Mouse (Mus musculus): ENCODE data around the gene Itga6. TPM values are rescaled to one million over a fixed set of nuclear protein-coding genes. Genes with fewer than 3 reads are reported as not detected.

The Itga6 gene
- polyA plus RNA-seq, 1 experiment from 2014 or later = 27.7 TPM

DNA sequence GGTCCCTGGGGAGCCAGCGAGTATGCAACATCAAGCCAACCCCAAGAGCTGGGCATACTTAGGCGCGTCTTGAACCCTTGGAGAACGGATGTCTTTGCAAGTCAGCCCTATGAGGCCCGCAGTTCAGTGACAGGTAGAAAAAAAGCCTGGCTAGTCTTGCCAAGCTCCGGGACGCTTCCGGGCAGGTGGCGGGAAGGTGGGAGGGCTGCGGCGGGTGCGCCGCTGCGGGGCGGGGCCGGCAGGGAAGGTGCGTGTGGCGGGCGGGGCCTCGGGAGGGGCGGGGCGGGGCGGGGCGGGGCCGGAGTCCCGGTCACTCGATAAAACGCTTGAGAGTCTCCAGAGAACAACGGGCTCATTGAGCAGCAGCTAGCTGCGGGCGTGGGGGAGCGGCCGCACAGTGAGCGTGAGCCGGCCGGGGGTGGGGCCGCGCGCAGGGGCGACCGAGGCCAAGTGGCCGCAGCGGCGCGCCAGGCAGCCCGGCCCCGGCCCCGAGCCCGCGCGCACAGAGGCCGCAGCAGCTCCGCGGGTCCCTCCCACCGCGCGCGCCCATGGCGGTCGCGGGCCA, 41.3 kb downstream of the Itga6 start:
- Histone ChIP-seq H3K27me3 (replicated peaks; ENCODE audit: control insufficient read depth, insufficient read depth, low read length) (no peaks in the 10 kb centered on the region), H3K27ac (ENCODE audit: low read depth, low read length) (peak overlapping the region; percentile 74), H3K4me3 (ENCODE audit: low read depth, low read length) (peak overlapping the region; percentile 85), H3K4me1 (ENCODE audit: control insufficient read depth, insufficient read depth, low read length) (peaks cover 10% of the 10 kb centered on the region), H3K9ac (ENCODE audit: low read length) (peak overlapping the region; percentile 81), H3K36me3 (ENCODE audit: control insufficient read depth, insufficient read depth, low read length) (no peaks in the 10 kb centered on the region), H3K4me2 (ENCODE audit: low read length) (peak overlapping the region; percentile 93), H3K9me3 (replicated peaks; ENCODE audit: control insufficient read depth, low read length) (no peaks in the 10 kb centered on the region)
- DNase-seq (ENCODE audit: low spot score) = peak; percentile 76
- peak; percentile 90 for ATAC-seq
- WGBS = under 1% methylated on average over 33 of the region's 61 CpGs

DNA sequence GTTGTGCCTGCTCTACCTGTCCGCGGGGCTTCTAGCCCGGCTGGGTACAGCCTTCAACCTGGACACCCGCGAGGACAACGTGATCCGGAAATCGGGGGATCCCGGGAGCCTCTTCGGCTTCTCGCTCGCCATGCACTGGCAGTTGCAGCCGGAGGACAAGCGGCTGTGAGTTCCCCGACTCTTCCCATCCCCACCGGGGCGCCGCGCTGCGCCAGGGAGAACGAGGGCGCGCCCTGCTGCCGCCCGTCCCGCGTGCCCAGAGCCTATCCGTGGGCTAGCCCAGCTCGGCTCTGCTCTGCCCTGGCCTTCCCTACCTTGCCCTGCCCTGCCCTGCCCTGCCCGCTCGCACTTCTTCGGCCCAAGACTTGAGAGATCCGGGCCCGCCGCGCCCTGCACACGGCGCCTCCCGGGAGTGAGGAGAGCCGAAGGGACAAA, 41.8 kb downstream of the Itga6 start:
- ATAC-seq = peak; percentile 82
- H3K9ac ChIP-seq (ENCODE audit: low read length) = peak overlapping the region; percentile 81
- H3K36me3 ChIP-seq (ENCODE audit: control insufficient read depth, insufficient read depth, low read length) = no peaks in the 10 kb centered on the region
- WGBS = under 1% methylated on average over 38 of the region's 40 CpGs
- DNase-seq (ENCODE audit: low spot score) = peak; percentile 60
- H3K4me3 ChIP-seq (ENCODE audit: low read depth, low read length) = peak overlapping the region; percentile 85
- no peaks in the 10 kb centered on the region for H3K27me3 ChIP-seq (replicated peaks; ENCODE audit: control insufficient read depth, insufficient read depth, low read length)
- H3K27ac ChIP-seq (ENCODE audit: low read depth, low read length) = peak overlapping the region; percentile 74
- peaks cover 10% of the 10 kb centered on the region for H3K4me1 ChIP-seq (ENCODE audit: control insufficient read depth, insufficient read depth, low read length)
- H3K9me3 ChIP-seq (replicated peaks; ENCODE audit: control insufficient read depth, low read length) = no peaks in the 10 kb centered on the region
- peak overlapping the region; percentile 93 for H3K4me2 ChIP-seq (ENCODE audit: low read length)

DNA sequence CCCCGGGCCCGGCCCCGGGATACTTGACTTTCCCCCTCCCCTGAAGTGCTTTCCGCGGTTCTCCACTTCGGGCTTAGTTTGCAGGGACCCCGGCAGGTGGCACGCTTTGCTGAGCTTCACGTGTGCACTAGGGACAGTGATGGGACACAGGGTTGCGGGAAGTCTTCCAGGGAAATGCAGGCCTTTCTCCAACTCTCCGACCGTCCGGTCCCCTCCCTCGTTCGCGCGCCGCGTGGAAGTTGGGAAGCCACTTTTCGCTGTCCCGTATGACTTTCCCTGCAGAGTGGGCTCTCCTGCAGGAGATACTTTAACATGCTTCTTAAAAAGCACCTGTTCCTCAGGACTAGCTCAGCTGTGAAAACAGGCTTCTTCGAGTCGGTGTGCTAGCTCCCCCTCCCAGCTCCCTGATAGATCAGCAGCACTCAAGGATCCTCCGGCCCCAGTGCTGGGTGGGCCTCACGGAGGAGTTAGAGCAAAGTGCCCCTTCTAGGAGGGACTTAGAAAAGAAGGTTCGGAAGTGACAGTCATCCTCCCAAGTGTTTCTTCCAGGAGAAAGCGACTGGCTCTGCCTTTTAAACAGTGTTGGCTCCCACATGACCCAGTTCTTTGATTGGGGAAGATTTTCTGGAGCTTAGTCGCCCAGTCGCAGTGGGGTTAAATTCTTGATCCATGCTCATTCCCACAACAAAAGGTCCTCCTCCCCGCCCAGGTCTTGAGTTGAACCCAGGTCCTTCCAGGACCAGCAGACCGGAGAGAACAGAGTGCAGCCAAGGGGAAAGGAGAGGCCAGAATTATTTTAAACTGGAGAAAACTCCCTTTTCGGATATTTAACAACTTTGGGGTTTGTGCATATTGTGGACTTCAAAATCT, 42.4 kb downstream of the Itga6 start:
- peak; percentile 37 for ATAC-seq
- H3K9me3 ChIP-seq (replicated peaks; ENCODE audit: control insufficient read depth, low read length) = no peaks in the 10 kb centered on the region

DNA sequence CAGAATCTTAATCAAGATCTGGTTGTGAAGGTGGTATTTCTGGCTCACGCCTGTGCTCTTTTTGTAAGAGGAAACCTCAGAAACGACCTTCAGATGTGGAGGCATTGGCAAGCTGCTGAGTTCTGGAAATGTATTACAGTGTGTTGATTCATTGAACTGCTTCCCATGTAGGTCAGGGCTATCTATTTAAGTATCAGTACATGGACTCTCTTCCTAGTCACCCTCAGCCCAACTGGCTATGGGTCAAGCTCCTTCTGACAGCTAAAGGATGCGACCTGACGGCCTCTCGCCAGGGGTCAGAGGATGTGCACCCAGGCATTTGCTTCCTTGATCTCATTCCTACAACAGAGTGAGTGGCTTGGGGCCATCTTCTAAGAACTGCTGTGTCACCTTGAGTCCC, 45.3 kb downstream of the Itga6 start:
- H3K4me3 ChIP-seq (ENCODE audit: low read depth, low read length) = no peak overlapping the region
- H3K4me1 ChIP-seq (ENCODE audit: control insufficient read depth, insufficient read depth, low read length) = peaks cover 10% of the 10 kb centered on the region
- H3K27ac ChIP-seq (ENCODE audit: low read depth, low read length) = no peak overlapping the region
- no peak overlapping the region for H3K9ac ChIP-seq (ENCODE audit: low read length)
- H3K36me3 ChIP-seq (ENCODE audit: control insufficient read depth, insufficient read depth, low read length) = no peaks in the 10 kb centered on the region
- no peaks in the 10 kb centered on the region for H3K27me3 ChIP-seq (replicated peaks; ENCODE audit: control insufficient read depth, insufficient read depth, low read length)
- DNase-seq (ENCODE audit: low spot score) (no peak), ATAC-seq (no peak)
- WGBS = 92% methylated on average over 5 of the region's 5 CpGs
- H3K4me2 ChIP-seq (ENCODE audit: low read length) = no peak overlapping the region
- no peaks in the 10 kb centered on the region for H3K9me3 ChIP-seq (replicated peaks; ENCODE audit: control insufficient read depth, low read length)

More for the DNA sequence above, 42.4 kb downstream of the Itga6 start:
- no peaks in the 10 kb centered on the region for H3K27me3 ChIP-seq (replicated peaks; ENCODE audit: control insufficient read depth, insufficient read depth, low read length)
- H3K4me3 ChIP-seq (ENCODE audit: low read depth, low read length) = peak overlapping the region; percentile 85
- no peaks in the 10 kb centered on the region for H3K36me3 ChIP-seq (ENCODE audit: control insufficient read depth, insufficient read depth, low read length)
- peak overlapping the region; percentile 81 for H3K9ac ChIP-seq (ENCODE audit: low read length)
- WGBS = 1% methylated on average over 32 of the region's 32 CpGs
- H3K4me2 ChIP-seq (ENCODE audit: low read length) = peak overlapping the region; percentile 93
- DNase-seq (ENCODE audit: low spot score) = peak; percentile 59
- peak overlapping the region; percentile 74; the same call in 1 of the 2 replicates for H3K27ac ChIP-seq (ENCODE audit: low read depth, low read length)
- peaks cover 10% of the 10 kb centered on the region for H3K4me1 ChIP-seq (ENCODE audit: control insufficient read depth, insufficient read depth, low read length)

DNA sequence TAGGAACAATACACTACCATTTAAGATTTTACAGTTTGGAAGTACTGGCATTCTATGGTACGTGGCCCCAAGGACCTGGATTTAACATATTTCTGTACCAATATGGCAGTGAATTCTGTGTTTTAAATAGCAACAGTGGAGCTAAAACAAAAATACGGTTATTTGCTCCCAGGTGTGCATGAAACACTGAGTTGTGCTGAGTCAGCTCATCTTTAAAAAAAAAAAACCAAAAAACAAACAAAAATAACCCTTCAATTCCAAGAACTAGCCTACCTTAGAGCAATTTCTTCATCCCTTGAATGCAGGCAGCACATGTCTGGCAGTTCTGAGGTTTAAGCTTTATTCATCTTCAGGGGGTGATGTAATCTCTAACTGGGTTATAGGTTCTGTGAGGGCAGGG, 45.8 kb downstream of the Itga6 start:
- Histone ChIP-seq H3K36me3 (ENCODE audit: control insufficient read depth, insufficient read depth, low read length) (no peaks in the 10 kb centered on the region), H3K27me3 (replicated peaks; ENCODE audit: control insufficient read depth, insufficient read depth, low read length) (no peaks in the 10 kb centered on the region), H3K4me1 (ENCODE audit: control insufficient read depth, insufficient read depth, low read length) (peaks cover 10% of the 10 kb centered on the region), H3K4me3 (ENCODE audit: low read depth, low read length) (no peak overlapping the region), H3K9ac (ENCODE audit: low read length) (no peak overlapping the region), H3K4me2 (ENCODE audit: low read length) (no peak overlapping the region), H3K9me3 (replicated peaks; ENCODE audit: control insufficient read depth, low read length) (no peaks in the 10 kb centered on the region), H3K27ac (ENCODE audit: low read depth, low read length) (no peak overlapping the region)
- 96% methylated on average over 2 of the region's 2 CpGs for WGBS
- ATAC-seq = no peak
- no peak for DNase-seq (ENCODE audit: low spot score)

DNA sequence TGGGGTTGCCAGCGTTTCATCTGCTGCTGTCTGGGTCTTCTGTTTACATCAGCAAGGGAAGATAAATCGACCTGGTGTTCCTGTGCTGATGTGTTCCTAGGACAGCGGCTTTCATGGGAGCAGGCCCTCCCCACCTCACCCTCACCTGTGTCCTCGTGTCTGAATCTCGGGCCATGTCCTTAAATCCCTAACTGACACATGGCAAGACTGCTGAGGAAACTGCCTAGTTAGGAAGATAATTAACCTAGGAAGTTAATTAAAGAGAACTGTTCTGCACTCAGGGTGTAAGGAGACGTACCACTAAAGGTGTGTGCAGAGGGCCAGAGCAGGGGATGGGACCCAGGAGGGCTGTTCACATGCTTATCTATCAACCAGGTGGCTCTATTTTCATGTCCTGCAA, 48.7 kb downstream of the Itga6 start:
- 75% methylated on average over 6 of the region's 6 CpGs for WGBS
- ATAC-seq = no peak
- H3K9ac ChIP-seq (ENCODE audit: low read length) = no peak overlapping the region

DNA sequence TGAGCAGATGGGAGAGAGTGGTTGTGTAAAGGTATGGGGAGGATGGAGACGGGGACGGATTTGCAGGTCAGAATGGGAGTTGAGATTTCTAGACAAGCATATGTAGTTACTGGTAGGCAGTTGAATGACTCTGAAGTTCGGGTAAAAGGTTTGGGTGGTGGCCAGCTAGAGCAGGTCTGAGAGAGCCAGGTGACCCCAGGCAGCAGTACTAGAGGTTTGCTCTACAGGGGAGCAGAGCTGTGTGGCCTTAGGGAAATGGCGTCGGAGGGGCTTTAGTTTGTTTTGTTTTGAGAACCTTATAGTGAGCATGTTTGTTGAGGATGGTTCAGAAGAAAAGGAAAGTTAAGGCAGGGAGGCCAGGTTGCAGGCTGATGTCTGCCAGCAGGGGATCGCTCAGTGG, 51.4 kb downstream of the Itga6 start:
- no peak overlapping the region for H3K4me2 ChIP-seq (ENCODE audit: low read length)
- no peaks in the 10 kb centered on the region for H3K27me3 ChIP-seq (replicated peaks; ENCODE audit: control insufficient read depth, insufficient read depth, low read length)
- ATAC-seq (no peak), DNase-seq (ENCODE audit: low spot score) (no peak)
- no peaks in the 10 kb centered on the region for H3K36me3 ChIP-seq (ENCODE audit: control insufficient read depth, insufficient read depth, low read length)
- H3K4me1 ChIP-seq (ENCODE audit: control insufficient read depth, insufficient read depth, low read length) = no peaks in the 10 kb centered on the region
- 80% methylated on average over 6 of the region's 6 CpGs for WGBS
- no peaks in the 10 kb centered on the region for H3K9me3 ChIP-seq (replicated peaks; ENCODE audit: control insufficient read depth, low read length)
- H3K9ac ChIP-seq (ENCODE audit: low read length) = no peak overlapping the region
- no peak overlapping the region for H3K4me3 ChIP-seq (ENCODE audit: low read depth, low read length)
- no peak overlapping the region for H3K27ac ChIP-seq (ENCODE audit: low read depth, low read length)

More for the DNA sequence above, 48.7 kb downstream of the Itga6 start:
- DNase-seq (ENCODE audit: low spot score) = no peak
- Histone ChIP-seq H3K4me3 (ENCODE audit: low read depth, low read length) (no peak overlapping the region), H3K9me3 (replicated peaks; ENCODE audit: control insufficient read depth, low read length) (no peaks in the 10 kb centered on the region), H3K4me1 (ENCODE audit: control insufficient read depth, insufficient read depth, low read length) (no peaks in the 10 kb centered on the region), H3K4me2 (ENCODE audit: low read length) (no peak overlapping the region), H3K27ac (ENCODE audit: low read depth, low read length) (no peak overlapping the region), H3K36me3 (ENCODE audit: control insufficient read depth, insufficient read depth, low read length) (no peaks in the 10 kb centered on the region), H3K27me3 (replicated peaks; ENCODE audit: control insufficient read depth, insufficient read depth, low read length) (no peaks in the 10 kb centered on the region)

DNA sequence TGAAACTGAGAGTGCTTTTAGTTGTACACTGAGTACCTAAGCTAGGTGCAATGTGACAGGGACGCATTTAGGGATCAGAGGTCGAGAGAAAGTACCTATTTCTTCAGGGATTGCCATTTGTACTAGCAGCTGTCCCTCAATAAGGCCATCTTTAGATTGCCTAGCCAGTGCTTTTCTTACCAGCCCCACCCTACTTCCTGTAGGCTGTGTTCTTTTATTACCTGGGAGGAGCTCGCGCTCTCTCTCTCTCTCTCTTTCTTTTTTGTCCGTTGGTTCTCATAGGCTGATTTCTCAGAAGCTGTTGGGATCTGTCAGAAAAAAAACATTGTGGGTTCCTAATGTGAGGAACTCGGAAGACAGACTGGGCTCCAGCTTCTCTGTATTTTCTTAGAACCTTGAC, 55.4 kb downstream of the Itga6 start:
- Histone ChIP-seq H3K36me3 (ENCODE audit: control insufficient read depth, insufficient read depth, low read length) (no peaks in the 10 kb centered on the region), H3K4me1 (ENCODE audit: control insufficient read depth, insufficient read depth, low read length) (no peaks in the 10 kb centered on the region), H3K27ac (ENCODE audit: low read depth, low read length) (no peak overlapping the region), H3K9me3 (replicated peaks; ENCODE audit: control insufficient read depth, low read length) (no peaks in the 10 kb centered on the region), H3K4me2 (ENCODE audit: low read length) (no peak overlapping the region), H3K9ac (ENCODE audit: low read length) (no peak overlapping the region), H3K27me3 (replicated peaks; ENCODE audit: control insufficient read depth, insufficient read depth, low read length) (no peaks in the 10 kb centered on the region), H3K4me3 (ENCODE audit: low read depth, low read length) (no peak overlapping the region)
- WGBS = 80% methylated on average over 6 of the region's 6 CpGs
- DNase-seq (ENCODE audit: low spot score) (no peak), ATAC-seq (no peak)

DNA sequence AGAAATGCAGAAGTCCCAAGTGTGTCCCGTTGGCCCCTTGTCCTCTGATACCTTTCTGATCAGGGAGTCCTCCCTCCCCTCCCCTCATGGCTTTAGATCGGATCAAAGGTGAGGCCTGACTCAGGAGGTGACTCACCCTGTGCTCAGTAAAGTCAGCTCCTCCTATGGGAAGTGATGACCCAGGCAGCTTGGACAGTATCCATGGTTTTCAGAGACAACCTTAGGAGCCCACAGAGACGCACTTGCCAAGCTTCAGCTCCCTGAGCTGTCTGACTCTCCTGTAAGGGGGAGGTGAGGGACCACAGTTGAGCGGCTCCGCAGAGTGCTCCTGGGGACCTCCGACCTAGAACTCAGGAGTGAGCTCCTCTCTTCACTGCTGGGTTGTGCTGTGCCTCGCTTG, 56.3 kb downstream of the Itga6 start:
- Histone ChIP-seq H3K27ac (ENCODE audit: low read depth, low read length) (no peak overlapping the region), H3K9ac (ENCODE audit: low read length) (no peak overlapping the region), H3K4me2 (ENCODE audit: low read length) (no peak overlapping the region), H3K36me3 (ENCODE audit: control insufficient read depth, insufficient read depth, low read length) (no peaks in the 10 kb centered on the region), H3K27me3 (replicated peaks; ENCODE audit: control insufficient read depth, insufficient read depth, low read length) (no peaks in the 10 kb centered on the region), H3K4me1 (ENCODE audit: control insufficient read depth, insufficient read depth, low read length) (no peaks in the 10 kb centered on the region), H3K9me3 (replicated peaks; ENCODE audit: control insufficient read depth, low read length) (no peaks in the 10 kb centered on the region), H3K4me3 (ENCODE audit: low read depth, low read length) (no peak overlapping the region)
- DNase-seq (ENCODE audit: low spot score) (no peak), ATAC-seq (no peak)
- WGBS = 72% methylated on average over 7 of the region's 7 CpGs
